Mouse (Mus musculus) T-helper 1 cell (primary cell): ENCODE measurements at regions not wholly inside any gene's neighbourhood (a gene's known extent, or its start where the extent isn't known, plus 50 kb on each side); places are given as distances from the start of the nearest gene placed in this dataset.
"Not testable (repeated sequence)": the region's sequence is repeated elsewhere in the genome, so short reads cannot be mapped to it uniquely, and the experiment has no call there.

Source experiments
- in situ Hi-C: fragments of 300-600 bp; cut with MboI, MseI; formaldehyde crosslinking; loops from one replicate; pipeline ENCODE4 v1.15.1; 2025; ENCODE audit warnings: high pct_unique_total_duplicates

DNA sequence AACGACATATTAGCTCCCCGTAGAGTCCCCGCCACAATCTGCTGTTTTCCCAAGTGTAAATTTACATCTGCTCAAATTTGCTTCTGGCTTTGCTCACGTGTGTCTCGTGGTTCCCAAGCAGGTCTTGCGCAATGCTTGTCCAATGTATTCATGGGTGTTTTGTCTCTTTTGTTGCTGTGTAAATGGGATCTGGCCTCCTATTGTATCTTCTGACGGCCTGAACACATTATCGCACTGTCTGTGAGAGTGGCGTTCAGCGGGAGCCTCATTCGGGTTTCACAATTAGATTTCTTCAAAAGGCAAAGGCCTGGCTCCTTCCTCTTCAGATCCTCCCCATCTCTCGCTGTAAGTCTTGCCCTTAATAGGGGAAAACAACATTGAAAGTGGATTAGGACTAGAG is 274.5 kb downstream of the Fam19a5 start:
- in situ Hi-C loops: no loop called here

- in situ Hi-C loops: no loop called here
Measured at GRCm38 (mm10) chr15:87842097-87842496, 298.0 kb downstream of the Fam19a5 start.

- in situ Hi-C loops: no loop called here
Measured at GRCm38 (mm10) chr15:87859069-87859468, 315.0 kb downstream of the Fam19a5 start.

GRCm38 (mm10) chr15:87876286-87876899 is 332.3 kb downstream of the Fam19a5 start:
- in situ Hi-C loops: no loop called here

DNA sequence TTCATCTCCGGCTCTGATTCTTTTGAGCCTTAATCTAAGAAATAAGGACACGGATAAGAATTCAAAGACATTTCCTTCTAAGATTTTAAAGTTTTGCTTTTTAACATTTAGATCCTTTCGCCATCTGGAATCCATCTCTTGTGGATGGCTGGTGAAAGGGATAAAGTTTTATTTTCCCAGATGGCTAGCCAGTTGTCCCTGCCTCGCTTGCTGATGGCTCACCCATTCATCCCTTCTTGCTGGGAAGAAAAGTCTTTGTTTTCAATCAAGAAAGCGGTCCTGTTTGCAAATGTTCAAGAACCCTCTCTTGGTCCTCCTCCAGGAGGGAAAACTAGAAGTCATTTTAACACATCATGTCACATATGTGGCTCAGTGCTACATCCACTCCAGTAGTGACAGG is 346.8 kb downstream of the Fam19a5 start:
- in situ Hi-C loops: no loop called here

GRCm38 (mm10) chr15:87894866-87895265 is 350.8 kb downstream of the Fam19a5 start:
- in situ Hi-C loops: not testable (repeated sequence)

- in situ Hi-C loops: no loop called here
Measured at GRCm38 (mm10) chr15:87898655-87899054, 354.6 kb downstream of the Fam19a5 start.

GRCm38 (mm10) chr15:87904436-87904835 is 360.3 kb downstream of the Fam19a5 start:
- in situ Hi-C loops: no loop called here

DNA sequence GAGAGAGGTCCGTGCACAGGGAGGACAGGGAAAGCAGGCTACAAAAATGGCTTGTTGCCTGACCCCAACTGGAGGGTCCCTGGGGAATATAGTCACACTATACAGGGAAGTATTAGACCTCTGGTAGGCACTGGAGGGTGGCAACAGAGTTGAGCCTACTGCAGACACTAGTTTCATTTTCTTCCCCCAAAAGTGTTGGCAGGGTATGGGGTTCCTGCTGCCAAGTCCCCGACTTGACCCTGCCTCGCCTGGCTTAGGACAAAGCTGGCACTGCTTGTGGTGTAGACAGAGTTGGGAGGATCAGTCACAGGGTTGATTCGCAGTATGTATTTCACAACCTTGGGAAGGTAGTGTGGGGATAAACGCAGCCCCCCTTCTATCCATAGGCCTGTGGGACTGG is 362.2 kb downstream of the Fam19a5 start:
- in situ Hi-C loops: loop anchor here (5.0 kb wide), 1 partner anchor 76 kb away; no protein-coding TSS in a partner anchor

GRCm38 (mm10) chr15:87922091-87922490 is 378.0 kb downstream of the Fam19a5 start:
- in situ Hi-C loops: loop anchor here (10.0 kb wide), 1 partner anchor 1633 kb away; no protein-coding TSS in a partner anchor

DNA sequence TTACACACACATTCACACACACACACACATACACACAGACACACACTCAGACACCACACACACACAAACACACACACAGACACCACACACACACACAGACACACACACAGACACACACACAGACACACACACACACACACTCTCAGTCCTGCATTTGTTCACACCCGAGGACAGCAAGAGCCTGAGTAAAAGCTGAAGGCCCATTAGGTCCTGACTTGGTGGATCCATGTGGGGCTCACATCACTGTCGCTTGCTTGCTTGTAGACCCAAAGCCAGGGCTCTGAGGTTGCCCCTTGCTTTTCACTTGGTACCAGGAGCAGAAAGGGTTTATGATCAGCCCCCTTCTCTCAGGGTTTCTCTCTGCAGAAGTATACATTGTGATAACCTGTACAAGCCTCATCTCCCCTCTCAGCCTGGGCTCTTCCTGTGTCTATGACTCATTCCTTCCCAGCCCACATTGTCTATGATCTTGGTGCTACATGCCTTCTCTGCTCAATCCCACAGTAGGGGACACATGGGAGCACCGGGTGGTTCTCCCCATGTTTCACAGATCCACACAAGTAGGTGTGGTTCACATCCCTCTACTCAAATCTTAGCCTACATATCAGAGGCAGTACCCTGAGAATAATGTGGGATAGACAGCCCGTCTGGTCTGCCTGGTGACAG is 378.8 kb downstream of the Fam19a5 start:
- in situ Hi-C loops: loop anchor here (10.0 kb wide), 1 partner anchor 1632 kb away; no protein-coding TSS in a partner anchor

- in situ Hi-C loops: loop anchor here (10.0 kb wide), 1 partner anchor 1631 kb away; no protein-coding TSS in a partner anchor
Measured at GRCm38 (mm10) chr15:87923906-87924305, 379.8 kb downstream of the Fam19a5 start.

DNA sequence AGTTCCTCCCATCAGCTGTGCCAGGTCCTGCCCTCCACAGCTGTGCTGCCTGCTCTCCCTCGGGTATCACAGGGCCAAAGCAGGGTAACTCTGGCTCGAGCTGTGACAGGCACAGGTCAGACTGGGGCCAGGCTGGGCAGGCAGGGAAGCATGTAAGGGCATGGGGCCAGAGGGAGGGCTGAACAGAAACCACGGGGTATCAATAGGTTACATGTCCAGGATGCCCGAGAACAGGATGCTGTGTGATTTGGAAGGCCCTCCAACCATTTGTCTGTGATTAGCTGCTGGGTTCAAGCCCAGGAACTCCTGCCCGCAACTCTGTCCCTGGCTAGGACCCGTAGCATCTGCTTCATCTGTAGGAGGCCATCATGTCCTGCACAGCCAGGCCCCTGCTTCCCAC is 391.9 kb downstream of the Fam19a5 start:
- in situ Hi-C loops: no loop called here

DNA sequence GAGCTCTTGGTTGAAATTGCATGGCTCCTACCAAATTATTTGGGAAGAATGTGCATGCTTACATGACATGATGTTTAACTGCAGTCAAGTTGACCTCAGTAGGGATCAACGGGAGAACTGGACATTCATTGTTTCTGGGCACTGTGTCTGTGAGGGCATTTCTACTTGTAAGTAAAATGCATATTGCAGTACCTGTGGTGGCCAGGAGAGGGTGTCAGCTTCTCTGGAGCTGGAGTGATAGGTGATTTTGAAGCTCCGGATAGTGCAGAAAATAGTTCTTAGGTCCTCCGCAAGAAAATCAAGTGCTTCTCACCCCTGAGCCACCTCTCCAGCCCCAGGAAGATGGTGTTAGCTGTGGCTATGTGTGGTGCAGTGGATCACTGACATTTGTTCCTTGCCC is 396.7 kb downstream of the Fam19a5 start:
- in situ Hi-C loops: no loop called here

DNA sequence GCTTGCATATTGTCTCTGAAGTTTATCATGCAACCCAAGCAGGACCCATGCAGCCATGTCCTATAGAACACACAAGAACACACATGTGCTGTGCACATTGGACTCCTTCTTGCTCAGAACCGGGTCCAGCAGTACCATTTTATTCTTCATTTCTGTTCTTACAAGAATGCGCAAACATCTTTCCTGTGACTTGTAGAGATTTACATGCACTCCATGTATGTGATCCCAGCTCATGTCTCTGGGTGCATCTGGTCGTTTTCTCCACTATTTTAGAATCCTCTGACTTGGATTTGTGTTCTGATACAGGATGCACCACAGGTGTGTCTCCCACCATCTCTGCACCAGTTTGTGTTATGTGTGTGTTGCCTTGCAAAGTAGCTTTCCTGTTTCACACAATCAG is 408.4 kb downstream of the Fam19a5 start:
- in situ Hi-C loops: no loop called here

DNA sequence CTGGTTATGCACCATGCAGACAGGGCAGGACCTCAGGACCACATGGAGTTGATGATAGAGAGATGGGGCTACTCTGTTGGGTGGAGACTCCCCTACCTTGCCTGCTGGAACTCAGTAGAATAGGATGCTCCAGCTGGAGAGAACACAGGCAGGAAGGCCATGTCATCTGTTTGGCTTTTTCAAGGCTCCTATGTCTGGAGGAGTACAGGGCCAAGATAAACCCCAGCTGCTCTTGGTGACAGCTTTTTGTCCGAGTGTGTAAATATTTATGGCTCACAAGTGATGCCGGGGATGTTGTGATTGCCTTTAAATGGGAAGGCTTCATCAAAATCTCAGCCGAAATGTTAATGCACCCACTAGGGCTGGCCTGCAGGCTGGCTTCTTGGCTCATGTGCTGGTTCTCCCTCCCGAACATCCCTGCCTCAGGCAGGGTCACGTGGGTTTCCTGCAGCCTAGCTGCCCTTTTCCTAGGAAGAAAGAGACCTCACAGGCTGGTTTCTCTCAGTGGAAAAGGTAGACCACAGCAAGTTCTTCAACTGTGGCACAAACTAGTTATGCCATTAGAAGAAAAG is 411.7 kb downstream of the Fam19a5 start:
- in situ Hi-C loops: no loop called here

DNA sequence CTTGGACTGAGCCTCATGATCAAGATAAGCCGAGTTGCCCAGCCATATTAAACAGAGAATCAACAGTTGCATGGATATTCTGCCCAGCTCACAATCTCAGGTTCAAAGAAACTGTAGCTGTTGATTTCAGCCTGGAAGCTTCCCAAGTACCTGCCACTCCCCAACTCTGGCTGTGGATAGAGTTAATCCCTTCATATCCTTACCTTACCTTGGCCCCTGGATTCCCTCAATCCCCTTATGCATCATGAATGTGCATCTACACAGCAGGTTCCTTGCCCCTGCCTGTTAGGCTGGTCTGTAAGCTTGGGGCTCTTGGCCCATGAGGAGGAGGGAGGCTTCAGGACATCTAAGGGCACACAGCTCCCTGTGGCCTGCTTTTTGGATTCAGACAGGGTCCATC is 414.8 kb downstream of the Fam19a5 start:
- in situ Hi-C loops: no loop called here

- in situ Hi-C loops: no loop called here
Measured at GRCm38 (mm10) chr15:87972641-87973040, 428.5 kb downstream of the Fam19a5 start.

DNA sequence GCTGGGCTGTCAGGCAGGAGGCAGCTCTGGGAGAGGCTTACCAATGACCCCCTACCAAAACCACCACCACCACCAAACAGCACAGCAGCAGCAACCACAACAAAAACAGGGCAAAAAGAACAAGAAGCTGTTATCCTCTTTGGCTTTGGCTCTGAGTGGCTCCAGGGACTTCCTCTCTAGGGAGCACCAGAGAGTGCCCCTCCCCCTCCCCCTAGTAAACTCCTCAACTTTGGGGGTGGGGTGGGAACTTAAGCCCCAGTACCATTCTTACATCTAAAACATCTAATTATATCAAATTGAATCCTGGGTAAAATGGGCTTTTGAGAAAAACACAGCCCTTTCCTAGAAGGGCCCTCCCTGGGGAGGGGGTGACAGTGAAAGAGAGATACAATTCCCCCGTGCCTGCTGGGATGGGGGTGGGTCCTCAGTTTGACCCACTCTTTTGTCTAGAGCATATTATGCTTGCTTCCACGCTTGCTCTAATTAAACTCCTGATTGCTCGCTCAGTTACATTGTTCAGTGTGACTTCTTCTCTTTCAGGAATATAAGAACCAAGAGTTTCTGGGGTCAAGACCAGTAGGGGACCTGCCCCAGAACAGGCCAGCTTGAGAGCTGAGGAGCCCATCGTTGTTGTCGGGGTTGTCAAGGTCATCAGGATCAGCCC is 443.4 kb downstream of the Fam19a5 start:
- in situ Hi-C loops: no loop called here

DNA sequence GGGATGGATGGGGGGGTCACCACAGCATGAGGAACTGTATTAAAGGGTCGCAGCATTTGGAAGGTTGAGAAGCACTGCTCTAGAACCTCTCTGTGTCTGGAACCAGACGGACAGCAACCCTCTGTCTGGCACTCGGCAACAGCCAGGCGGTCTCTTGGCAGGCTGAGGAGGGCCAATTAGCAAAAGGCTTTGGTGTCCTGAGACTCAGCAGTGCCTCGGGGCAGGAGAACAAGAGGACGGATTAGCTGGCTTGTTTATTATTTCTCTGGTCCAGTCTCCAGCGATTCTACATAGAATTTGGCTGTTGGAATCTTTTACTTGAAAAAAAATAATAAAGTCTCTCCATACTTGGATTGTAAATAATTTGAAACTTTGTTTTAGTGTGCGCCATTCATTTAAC is 450.4 kb downstream of the Fam19a5 start:
- in situ Hi-C loops: no loop called here

- in situ Hi-C loops: no loop called here
Measured at GRCm38 (mm10) chr15:88017076-88017475, 473.0 kb downstream of the Fam19a5 start.

- in situ Hi-C loops: no loop called here
Measured at GRCm38 (mm10) chr15:88032751-88033150, 488.7 kb downstream of the Fam19a5 start.
